Mouse (Mus musculus): ENCODE results near the gene Atp2a3.

Atp2a3 gene

DNA sequence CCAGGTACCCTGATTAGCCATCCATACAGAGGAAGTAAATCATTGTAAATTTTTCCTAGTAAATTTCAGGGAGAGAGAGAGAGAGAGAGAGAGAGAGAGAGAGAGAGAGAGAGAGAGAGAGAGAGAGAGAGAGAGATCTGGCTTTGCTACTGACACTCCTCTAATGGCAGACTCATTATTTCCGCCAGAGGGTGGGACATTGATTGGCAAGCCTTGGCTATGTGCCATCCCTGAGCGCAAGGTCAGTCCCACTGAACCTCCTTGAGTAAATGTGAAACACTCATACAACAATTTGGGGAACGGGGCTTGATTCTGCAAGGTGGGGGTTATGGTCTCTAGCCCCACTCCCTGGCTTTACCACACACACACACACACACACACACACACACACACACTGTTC is 46.1 kb downstream of the Atp2a3 start:
- DNase-seq: no peak

DNA sequence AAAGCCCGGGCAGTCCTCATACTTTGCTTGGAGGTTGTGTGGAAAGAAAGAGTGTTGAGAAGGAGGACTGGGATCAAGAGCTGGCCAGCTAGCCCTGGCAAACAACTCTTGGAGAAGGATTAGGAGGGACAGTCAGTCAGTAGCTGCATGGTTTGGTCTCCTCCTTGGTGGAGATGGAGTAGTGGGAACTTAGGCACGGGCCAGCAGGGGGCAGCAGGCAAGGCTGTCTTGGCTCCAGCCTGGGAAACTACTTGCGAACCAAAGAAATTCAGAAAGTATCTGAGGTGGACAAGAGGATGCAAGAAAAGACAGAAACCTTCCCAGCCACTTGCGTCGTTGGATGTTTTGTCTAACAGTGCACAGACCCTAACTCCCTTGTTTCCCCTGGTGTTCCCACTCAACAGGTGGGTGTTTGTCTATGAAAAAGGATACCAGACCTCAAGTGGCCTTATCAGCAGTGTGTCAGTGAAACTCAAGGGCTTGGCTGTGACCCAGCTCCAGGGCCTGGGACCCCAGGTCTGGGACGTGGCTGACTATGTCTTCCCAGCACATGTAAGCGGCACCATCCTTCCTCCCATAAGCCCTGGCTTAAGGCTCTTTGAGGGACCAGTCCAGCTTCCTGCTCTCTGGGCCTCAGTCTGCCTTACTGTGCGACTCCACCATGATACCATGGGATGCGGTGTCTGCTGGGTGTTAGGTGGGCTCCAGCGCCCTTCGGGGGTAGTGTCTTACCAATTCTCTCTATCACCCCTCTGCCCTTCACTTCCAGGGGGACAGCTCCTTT is 46.9 kb downstream of the Atp2a3 start:
- DNase-seq: peak; percentile 62

DNA sequence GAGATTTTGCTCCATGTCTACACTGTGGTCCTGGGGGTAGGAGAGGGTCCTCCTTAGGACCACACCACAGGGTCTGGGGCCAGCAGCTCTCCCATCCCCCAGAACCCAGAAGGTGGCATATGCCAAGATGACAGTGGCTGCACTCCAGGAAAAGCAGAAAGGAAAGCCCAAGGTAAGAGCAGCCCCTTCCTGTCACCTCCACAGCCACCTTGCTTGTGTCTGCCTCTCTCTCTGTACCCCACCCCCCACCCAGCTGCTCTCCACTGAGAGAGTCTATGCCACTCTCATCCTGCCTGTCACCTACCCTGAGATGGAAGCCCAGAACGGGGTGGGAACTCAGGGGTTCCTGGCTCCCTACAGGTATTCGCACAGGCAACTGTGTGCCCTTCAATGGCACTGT is 47.9 kb downstream of the Atp2a3 start:
- DNase-seq: no peak

DNA sequence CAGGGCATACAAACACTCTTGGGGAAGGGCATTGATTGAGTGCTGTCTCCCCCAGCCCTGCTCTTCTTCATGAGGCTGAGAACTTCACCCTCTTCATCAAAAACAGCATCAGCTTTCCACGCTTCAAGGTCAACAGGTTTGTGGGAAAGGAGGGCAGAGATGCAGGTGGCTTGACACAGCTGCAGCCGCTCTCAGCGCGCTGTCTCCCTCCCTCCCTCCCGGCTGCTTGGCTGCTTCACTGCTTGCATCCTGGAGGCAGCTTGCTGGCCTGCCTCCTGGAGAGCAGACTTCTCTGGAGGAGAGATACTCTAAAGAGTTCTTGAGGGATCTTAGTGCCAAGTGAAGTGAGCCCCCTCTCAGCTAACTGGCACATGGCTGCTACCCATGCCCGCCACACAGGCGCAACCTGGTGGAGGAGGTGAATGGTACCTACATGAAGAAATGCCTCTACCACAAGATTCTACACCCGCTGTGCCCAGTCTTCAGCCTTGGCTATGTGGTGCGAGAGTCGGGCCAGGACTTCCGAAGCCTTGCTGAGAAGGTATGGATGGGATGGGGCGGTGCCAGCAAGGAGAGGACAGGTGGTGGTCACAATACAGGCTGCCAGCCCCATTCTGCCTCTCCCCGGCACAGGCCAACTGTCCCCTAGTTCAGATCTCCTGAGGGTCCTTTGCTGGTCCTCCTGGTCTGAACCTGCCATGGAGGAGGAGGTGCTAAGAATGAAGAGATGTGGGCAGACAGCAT is 48.7 kb downstream of the Atp2a3 start:
- DNase-seq: no peak

DNA sequence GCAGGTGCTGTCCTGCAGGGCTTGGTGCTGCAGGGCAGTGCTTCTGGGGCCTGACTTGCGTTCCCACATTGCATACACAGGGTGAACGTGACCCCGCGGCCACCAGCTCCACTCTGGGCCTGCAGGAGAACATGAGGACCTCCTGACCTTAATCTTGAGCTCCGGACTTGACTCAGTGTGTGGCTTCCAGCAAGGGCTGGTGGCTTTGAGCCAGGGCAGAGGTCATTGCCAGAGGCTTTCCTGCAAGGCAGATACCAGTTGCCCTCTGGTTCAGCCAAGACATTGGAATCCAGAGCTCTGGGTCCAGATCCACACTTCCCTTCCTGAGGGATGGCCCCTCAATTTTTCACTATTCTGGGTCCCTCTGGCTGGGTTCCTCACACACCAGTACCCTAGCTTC is 53.0 kb downstream of the Atp2a3 start:
- DNase-seq: peak; percentile 77

DNA sequence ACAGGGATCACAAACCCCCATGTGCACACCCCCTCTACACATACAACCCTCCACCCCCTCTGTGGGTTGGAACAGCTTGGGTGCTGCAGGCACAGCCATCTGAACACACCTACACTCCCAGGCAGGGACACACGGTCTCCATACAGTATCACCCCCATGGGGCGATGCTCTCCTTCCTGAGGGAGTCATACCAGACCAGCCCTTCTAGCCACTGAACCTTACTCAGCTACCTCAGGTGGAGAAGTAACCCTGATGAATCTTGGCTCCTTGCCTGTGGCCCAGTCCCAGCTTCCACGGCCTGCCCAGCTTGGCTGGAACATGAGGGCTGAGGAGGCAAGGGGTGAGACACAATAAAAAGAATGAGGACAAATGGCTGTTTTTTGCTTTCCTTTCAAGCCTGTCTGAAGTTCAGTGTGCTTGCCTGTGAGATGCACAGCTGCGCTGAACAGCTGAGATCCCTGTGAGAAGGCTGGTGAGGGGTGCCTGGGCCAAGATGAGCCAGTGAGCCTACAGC is 53.9 kb downstream of the Atp2a3 start:
- peak; percentile 80 for DNase-seq

DNA sequence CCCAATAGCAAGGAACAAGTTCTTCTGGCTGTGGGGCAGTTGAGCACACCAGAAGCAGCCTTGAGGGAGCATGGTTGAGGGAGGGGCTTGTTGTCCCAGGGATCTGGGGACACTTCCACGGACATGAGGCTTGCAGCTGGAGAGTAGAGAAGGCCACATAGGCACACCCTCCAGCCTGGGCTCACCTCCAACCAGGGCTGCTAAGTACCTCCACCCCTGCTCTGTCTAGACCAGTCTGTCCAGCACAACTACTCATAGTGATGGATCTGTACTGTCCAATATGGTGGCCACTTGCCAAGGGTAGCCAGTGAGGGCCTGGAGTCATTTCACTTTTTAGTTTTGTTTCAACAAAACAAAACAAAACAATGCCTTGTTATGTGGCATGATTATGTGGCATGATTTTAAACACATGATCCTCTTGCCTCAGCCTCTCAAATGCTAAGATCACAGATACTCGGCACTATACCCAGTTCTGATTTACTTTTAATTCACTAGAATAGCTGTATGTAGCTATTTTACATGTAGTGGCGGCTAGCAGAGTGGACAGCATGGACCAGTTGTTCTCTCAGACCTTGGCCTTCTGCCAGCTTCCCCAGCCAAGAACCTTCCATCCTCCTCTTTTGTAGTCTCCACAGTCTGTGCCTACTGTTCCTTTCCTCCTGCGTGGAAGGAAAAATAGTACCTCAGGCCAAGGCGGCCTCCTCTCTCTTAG is 54.6 kb downstream of the Atp2a3 start:
- no peak for DNase-seq

DNA sequence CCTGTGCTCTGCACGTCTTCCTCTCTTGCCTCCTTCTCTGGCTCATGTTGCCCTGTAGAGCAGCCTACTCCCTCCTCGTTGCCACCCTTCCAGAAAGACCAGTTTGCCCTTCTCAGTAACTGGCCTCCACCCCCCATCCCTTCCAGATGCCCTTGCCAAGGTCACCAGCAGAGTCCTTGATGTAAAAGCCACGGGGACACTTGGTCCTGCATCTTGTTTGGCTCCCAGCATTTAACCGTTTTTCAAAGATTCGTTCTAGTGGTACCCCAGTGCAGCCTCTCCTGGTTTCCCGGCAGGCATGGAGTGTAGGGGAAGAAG is 55.1 kb downstream of the Atp2a3 start:
- DNase-seq: no peak

DNA sequence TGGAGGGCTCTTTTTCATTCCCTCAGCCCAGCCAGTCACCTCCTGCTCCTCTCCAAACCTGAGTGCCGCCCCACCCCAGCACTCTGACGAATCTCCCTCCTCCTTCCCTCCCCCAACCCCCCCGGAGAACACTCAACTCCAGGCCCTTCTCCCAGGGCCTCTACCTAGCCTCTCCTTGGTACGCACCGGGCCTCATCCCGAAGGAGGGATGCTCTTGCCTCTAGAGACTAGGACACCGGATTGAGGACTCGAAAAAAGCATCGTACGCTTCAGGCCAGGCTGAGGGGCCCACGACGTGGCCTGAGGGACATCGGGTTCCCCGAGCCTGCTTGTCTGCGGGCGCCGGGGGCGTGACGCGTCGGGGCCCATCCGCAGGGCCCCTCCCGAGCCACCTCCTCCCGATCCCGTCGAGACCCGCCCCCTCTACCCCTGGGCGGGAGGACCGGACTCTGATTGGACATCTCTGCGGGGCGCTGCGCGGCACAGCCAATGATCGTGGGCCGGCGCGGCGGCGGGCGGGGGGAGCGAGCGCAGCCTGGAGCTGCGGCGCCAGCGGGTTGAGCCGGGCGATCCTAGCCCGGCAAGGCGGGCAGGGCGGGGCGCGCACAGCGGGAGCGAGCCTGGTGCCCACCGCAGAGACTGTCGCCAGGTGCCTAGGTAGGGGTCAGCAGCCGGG is 57.6 kb downstream of the Atp2a3 start, which contains the start of gene Camkk1:
Gene Camkk1 (plus strand): TSS at position 538 of the 676 bp plus-strand sequence.
- DNase-seq: peak; percentile 88

DNA sequence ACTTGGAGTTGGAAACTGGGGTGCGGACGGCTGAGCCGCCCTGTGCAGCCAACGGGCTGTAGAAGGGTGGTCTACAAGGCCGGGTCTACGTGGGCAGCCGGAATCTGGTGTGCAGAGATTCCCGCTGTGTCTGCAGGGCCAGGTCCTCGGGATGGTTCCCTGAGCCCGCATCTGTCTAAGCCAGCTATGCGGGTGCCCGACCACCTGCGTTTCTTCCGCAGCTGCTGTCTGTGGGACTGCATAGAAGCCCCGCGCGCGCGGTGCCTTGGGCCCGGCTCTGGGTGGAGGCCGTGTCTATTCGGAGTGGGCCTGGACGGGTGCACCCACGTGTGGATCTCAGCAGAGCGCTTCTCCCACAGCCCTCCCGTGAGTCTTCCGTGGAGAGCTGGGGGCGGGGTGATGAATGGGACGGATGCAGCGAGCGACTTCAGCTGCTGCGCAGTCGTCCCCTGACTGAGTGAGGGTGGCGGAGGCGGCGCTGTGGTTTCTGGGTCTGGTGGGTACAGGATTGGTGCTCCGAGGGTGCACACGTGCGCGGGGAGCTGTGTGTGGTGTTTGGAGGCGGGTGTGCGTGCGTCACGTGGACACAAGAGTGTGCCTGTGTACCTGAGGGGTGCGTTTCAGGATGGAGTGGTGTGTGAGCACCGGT is 58.3 kb downstream of the Atp2a3 start:
- no peak for DNase-seq

DNA sequence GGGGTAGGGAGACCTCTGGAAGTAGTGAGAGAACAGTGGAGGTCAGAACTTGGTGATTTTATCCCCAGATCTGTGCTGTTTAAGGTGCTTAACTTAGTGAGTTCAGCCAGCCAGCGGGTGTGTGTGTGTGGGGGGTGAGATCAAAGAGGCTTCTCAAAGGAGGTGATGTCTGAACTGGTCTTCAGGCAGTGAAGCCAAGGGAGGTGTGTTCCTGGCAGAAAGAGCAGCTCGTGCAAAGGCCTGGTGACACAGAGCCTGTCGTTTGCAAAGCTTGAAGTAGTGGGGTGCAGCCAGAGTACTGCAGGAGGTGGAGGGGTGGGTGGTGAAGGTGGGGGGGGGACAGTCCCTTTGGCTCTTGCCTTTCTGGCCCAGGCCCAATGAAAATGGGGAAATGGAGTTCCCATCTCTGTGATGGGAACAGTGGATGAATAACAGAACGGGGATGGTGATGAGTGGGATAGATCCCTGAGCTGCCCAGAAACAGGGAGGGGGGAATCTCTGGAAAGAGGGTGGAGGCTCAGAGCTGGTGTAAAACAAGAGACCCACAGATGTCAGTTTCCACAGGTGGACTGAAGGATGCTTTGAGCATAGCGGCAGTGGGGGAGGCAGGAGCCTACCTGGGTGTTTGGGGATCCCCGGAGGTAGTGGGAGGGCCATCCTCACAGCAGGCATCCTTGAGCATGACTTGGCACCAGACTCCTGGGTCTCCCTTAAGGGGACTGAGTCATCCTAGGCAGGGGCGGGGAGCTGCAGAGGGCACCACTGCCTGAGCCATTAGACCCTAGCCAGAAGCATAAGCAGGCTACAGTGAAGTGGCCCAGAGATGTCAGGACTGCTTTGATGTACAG is 60.2 kb downstream of the Atp2a3 start:
- DNase-seq: no peak

DNA sequence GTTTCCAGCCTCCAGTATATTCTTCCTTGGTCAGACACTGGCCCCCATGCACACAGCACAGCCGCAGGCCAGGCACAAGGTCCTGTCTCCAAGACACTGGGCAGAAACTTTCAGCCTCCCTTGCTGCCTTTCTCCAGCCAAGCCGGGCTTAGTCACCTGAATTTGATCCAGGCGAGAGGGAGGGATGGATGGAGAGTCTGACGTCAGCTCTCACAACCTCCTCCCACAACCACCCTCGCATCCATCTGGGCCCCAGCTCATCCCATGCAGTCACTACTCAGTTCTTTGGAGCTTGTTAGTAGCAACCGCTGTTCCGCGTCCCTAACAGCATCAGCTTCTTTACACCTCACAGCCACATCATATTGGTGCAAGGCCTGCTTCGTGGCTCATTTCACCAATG is 62.1 kb downstream of the Atp2a3 start:
- no peak for DNase-seq

DNA sequence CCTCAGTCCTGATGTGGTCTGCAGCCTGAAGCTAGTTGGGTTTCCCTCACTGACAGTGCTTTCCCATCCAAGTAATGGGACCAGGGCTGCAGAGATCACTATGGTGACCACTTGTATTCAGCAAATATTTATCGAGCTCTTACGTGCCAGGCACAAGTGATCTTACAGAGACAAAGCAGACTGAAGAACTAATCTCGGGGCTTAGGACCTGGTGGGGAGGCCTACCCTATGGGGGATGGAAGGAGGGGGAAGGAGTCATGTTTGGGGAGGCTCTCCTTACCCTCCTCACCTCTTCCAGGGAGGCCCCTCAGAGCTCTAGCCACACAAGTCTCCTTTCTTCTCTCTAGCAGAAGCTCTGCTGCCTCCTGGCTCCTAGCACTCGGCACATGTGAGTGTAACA is 62.9 kb downstream of the Atp2a3 start:
- no peak for DNase-seq

DNA sequence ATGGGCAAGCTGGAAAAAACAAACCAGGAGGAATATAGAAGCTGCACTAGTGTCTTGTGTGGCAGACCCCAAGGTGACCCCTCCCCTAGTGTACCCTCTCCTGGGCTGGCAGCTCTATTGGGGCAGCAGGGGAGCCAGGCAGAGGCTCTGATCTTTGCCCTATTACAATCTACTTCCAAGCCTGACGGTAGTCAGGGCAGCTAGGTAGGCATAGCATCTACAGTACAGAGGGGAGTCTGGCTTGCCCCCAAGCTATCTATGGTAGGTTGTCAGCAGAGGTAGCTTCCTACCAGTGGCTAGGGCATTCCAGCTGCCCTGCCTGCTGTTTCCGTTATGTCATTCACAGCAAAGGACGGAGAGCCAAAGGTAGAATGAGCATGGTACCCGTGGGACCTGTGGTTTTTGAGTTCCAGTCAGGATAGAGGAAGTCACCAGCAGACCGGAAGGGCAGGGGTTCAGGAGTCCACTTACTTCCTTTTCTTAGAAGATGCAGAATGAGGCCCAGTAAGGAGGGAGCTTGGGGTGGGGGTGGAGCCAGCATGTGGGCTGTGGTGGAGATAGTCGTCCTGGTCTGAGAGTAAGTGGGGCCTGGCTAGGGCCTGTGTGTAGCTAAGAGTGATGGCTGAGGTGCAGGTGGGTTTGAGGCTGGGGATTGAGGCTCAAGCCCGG is 63.4 kb downstream of the Atp2a3 start:
- peak; percentile 64 for DNase-seq

DNA sequence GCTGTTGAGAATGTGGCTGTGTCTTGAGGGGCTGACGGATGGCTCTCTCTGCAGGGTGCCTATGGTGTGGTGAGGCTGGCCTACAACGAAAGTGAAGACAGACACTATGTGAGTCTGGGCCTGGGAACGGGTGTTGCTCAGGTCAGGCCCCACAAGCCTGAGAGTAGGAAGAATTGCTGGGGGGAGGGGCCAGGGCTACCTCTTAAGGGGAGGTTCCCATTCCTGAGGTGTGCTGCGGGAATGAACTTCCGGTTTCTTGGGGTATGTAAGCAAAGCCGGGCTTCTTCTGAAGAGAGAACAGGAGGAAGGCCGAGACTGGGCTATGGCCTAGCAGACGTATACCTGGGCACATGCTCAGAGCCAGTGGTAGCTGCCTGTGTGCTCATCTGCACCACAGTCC is 66.0 kb downstream of the Atp2a3 start:
- DNase-seq: no peak

DNA sequence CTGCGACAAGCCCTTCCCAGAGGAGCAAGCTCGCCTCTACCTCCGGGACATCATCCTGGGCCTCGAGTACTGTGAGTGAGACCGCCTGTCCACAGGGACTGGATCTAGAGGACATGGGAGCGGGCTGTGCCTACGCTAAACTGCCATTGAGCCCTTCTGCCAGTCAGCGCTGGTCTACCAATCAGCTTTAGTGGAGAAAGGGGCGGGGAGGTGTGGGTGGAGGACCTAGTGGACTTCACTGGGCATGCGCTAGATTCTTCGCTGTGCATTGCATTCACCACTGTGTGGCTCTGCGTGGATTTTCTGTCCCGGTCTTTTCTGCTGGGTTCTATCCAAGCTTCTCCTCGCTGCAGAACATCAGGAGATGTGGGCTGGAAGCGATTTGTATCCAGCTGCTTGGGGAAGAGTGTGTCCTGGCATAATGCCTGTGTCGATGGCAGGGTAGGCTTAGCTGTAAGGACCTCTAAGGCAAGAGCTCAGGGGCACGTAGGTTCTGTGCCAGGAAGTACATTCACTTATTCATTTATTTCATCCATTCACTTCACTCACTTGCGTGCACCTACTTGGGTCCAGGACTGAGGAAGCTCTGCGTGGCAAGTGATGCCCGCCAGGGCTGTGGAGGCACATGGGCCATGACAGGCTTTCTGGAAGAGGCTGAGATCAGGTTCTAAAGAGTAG is 70.0 kb downstream of the Atp2a3 start:
- peak; percentile 93 for DNase-seq

DNA sequence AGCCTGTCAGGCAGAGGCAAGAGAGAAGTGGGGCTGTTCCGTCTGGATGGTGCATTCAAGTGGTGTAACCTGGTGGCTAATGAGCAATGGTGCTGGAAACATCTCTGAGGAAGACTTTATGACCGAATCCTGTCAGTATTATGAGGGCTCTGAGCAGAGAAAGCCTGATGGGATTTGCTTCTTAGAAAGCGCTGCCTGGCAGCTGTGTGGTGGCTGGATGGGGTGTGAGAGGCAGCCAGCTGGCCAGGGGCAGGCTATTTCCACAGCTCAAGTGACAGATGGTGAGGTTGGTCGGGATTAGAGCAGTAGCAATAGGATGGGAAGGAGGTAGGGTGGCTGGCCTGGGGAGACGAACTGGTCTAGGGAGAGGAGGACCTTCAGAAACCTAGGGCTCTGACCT is 70.6 kb downstream of the Atp2a3 start:
- DNase-seq: no peak

DNA sequence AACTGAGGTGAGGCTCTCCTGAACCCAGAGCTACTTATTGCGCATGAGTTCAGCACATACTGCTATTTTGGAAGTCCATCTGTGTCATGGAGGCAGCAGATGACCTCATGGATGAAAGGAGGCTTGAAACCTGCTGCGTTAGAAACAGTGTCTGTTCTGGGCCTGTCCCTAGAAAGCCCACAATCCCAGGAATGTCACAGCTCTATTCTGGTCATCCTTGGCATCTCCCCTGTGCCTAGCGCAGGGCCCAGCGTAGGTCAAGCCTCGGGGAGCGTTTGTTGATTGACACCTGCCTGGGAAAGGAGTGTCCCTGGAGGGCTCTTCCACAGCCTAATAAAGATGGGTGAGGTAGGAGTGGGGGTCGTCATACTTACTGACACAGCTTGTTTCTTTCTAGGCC is 75.1 kb downstream of the Atp2a3 start:
- DNase-seq: no peak

DNA sequence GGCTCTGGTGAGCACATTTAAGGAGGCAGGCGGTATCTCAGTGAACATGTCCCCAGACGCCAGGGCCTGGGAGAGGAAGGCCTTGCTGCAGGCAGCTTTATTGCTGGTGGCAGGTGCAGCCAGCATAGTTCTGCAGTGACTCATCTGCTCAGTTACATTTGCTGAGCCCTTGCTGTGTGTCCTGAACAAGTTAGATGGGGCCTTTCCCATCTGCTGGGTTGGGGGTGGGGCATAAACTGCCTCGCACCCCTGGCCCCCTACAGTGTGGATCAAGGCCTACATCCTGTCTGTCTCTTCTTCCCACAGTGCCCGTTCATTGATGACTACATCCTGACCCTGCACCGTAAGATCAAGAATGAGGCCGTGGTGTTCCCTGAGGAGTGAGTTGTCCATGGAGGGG is 75.9 kb downstream of the Atp2a3 start:
- no peak for DNase-seq

DNA sequence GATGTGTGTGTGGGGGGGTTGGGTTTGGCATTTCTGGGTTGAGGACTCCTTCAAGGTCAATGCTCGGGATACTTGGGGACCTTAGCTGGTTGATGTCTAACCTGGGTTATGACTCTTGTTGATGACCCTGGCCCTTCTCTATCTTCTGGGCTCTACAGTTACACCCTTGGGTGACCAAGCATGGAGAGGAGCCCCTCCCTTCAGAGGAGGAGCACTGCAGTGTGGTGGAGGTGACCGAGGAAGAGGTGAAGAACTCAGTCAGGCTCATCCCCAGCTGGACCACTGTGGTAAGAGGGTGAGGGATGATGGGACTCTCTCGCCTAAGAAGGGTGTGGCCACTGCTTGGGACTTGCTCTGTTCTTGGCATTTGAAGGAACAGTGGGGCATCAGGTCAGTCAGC is 76.7 kb downstream of the Atp2a3 start:
- DNase-seq: peak; percentile 44
